Mouse (Mus musculus) ZHBTc4 (cell line): ENCODE measurements at regions not wholly inside any gene's neighbourhood (a gene's known extent, or its start where the extent isn't known, plus 50 kb on each side); places are given as distances from the start of the nearest gene placed in this dataset.
A peak's percentile ranks its signal among the peaks of the same experiment; 100 is the strongest.
"Not testable (repeated sequence)": the region's sequence is repeated elsewhere in the genome, so short reads cannot be mapped to it uniquely, and the experiment has no call there.

ENCODE experiments used
- DNase-seq: peaks from one replicate; pipeline ENCODE4 v3.0.0-alpha.2; 2011; ENCODE audit warnings: low read depth, low spot score

- DNase-seq: peak; percentile 66
Observed at GRCm38 (mm10) chr7:53136513-53136912, 1121.0 kb upstream of the 1700015G11Rik start.

DNA sequence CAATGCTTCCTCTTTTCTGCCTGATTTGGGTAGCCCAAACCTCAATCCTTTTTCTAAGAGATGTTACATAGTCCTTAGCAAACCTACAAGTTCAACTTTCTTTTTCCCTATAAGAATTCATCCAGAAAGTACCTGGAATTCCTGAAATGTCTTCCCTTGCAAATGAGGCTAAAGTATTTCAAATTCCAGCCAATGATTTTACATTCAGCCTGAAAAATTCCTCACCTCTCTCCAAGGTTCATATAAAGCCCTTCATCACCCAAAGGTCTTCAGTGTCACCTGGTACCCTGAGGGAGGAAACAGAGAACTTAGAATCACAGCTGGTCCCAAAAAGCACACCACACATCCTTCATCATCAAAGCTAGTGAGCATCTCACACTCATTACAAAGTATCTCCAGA lies 1102.1 kb upstream of the 1700015G11Rik start:
- DNase-seq: peak; percentile 56

GRCm38 (mm10) chr7:53115781-53116180 lies 1100.3 kb upstream of the 1700015G11Rik start:
- no peak for DNase-seq

- no peak for DNase-seq
Observed at GRCm38 (mm10) chr7:53109265-53109855, 1093.8 kb upstream of the 1700015G11Rik start.

GRCm38 (mm10) chr7:53107636-53108035 lies 1092.1 kb upstream of the 1700015G11Rik start:
- peak; percentile 59 for DNase-seq

DNA sequence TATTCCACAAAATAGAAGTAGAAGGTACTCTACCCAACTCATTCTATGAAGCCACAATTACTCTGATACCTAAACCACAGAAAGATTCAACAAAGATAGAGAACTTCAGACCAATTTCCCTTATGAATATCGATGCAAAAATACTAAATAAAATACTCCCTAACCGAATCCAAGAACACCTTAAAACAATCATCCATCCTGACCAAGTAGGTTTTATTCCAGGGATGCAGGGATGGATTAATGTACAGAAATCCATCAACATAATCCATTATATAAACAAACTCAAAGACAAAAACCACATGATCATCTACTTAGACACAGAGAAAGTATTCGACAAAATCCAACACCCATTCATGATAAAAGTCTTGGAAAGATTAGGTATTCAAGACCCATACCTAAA lies 1070.3 kb upstream of the 1700015G11Rik start:
- not testable (repeated sequence) for DNase-seq

DNA sequence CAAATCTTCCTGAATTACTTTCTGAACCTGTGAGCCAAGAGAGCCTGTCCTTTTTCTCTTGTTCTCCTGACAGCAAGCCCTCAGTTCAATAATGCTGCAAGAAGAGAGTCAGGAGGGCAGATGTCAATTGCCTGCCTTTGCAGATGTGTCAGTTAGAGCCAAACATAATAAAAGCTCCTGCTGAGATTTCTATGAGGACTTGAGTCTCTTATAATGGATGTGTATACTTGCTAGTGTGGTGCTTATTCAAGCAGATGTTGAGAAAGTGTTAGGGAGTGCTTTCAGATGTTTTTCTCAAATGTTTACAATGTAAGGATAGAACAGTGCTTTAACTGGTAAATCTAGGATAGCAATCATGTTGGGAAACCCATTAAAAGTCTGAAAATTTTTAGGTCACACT lies 1055.1 kb upstream of the 1700015G11Rik start:
- DNase-seq: no peak
